9 mouse cellular contexts compared by ENCODE assay signal in genomic region chr12:80379393-80379792, GRCm38 (mm10). TPM values are rescaled to one million over a fixed set of nuclear protein-coding genes. Genes with fewer than 3 reads are reported as not detected.
DNase-seq lines count a peak whose midpoint lies in the region; ATAC-seq and TF ChIP-seq lines count a peak whose summit lies in the region.
"Had no signal": no experiment of that assay in that cellular context is flagged by ENCODE, and none has a peak within 500 bp of the region (broad histone marks: within the 10 kb centered on the region; RNA-seq: fewer than 3 reads in every experiment).

No protein-coding gene starts in this region.

- no peak for ATAC-seq in hindbrain, embryonic 12.5 days (ENCODE audit: low FRiP score)
- ATAC-seq in hindbrain, embryonic 11.5 days (ENCODE audit: low FRiP score) = no peak
- no peak for ATAC-seq in embryonic facial prominence, embryonic 14.5 days (ENCODE audit: low read depth)
- no peak for ATAC-seq in inflammation-experienced regulatory T-cells, adult 6 months

- WGBS in hindbrain, embryonic 12.5 days = 71% methylated on average over 4 of the region's 4 CpGs
- WGBS in hindbrain, embryonic 11.5 days = 80% methylated on average over 4 of the region's 4 CpGs
- 71% methylated on average over 4 of the region's 4 CpGs for WGBS in embryonic facial prominence, embryonic 14.5 days

- peak overlapping the region; percentile 67 for H3K27ac ChIP-seq in hindbrain, embryonic 12.5 days
- H3K27ac ChIP-seq in hindbrain, embryonic 11.5 days (ENCODE audit: low read depth, low read length) = no peak overlapping the region
- H3K27ac ChIP-seq in embryonic facial prominence, embryonic 14.5 days (replicated peaks; ENCODE audit: low read depth, low read length) = peak overlapping the region; percentile 68

- H3K4me3 ChIP-seq in hindbrain, embryonic 12.5 days = no peak overlapping the region
- no peak overlapping the region for H3K4me3 ChIP-seq in hindbrain, embryonic 11.5 days (ENCODE audit: low read depth, low read length)
- no peak overlapping the region for H3K4me3 ChIP-seq in embryonic facial prominence, embryonic 14.5 days (ENCODE audit: low read depth, low read length)

- peaks cover 18% of the 10 kb centered on the region for H3K36me3 ChIP-seq in hindbrain, embryonic 12.5 days
- no peaks in the 10 kb centered on the region for H3K36me3 ChIP-seq in hindbrain, embryonic 11.5 days (ENCODE audit: control insufficient read depth, insufficient read depth, low read length)
- H3K36me3 ChIP-seq in embryonic facial prominence, embryonic 14.5 days (ENCODE audit: control insufficient read depth, insufficient read depth, low read length) = peaks cover 60% of the 10 kb centered on the region

- H3K9ac ChIP-seq in hindbrain, embryonic 12.5 days = no peak overlapping the region
- no peak overlapping the region for H3K9ac ChIP-seq in hindbrain, embryonic 11.5 days (ENCODE audit: low read depth, low read length)
- no peak overlapping the region for H3K9ac ChIP-seq in embryonic facial prominence, embryonic 14.5 days (ENCODE audit: low read depth, low read length)

- no peaks in the 10 kb centered on the region for H3K9me3 ChIP-seq in hindbrain, embryonic 12.5 days (replicated peaks)
- no peaks in the 10 kb centered on the region for H3K9me3 ChIP-seq in hindbrain, embryonic 11.5 days (ENCODE audit: control insufficient read depth, low read length)
- no peaks in the 10 kb centered on the region for H3K9me3 ChIP-seq in embryonic facial prominence, embryonic 14.5 days (ENCODE audit: control insufficient read depth, low read length)

- no peak overlapping the region for H3K4me2 ChIP-seq in hindbrain, embryonic 12.5 days (replicated peaks)
- H3K4me2 ChIP-seq in hindbrain, embryonic 11.5 days (replicated peaks; ENCODE audit: low read depth, low read length) = no peak overlapping the region
- H3K4me2 ChIP-seq in embryonic facial prominence, embryonic 14.5 days (ENCODE audit: low read depth, low read length) = no peak overlapping the region

- no peak for TF ChIP-seq POLR2A in brain, embryonic 14.5 days (IDR thresholded peaks at IDR 0.05; ENCODE audit: borderline replicate concordance, extremely low read depth, insufficient read depth, insufficient read length, poor library complexity, severe bottlenecking)

- no peak for DNase-seq in hindbrain, embryonic 11.5 days (ENCODE audit: low spot score)
- DNase-seq in brain, embryonic 14.5 days (ENCODE audit: low read depth) = peak; percentile 47
- DNase-seq in embryonic facial prominence, embryonic 14.5 days (ENCODE audit: low spot score) = no peak
- peak; percentile 26 to 27 for DNase-seq in heart, postnatal 36 days
- no peak for DNase-seq in urinary bladder, postnatal 14 days (ENCODE audit: low spot score)
- no peak for DNase-seq in left cerebral cortex, adult 8-10 months (ENCODE audit: low spot score in 2 of 2)
- DNase-seq: right cerebral cortex, postnatal 4 days had no signal

- TF ChIP-seq CTCF in brain, embryonic 14.5 days (IDR thresholded peaks at IDR 0.05; ENCODE audit: borderline replicate concordance, extremely low read depth, insufficient read depth, insufficient read length) = no peak

- peaks cover 12% of the 10 kb centered on the region for H3K4me1 ChIP-seq in hindbrain, embryonic 12.5 days
- no peaks in the 10 kb centered on the region for H3K4me1 ChIP-seq in hindbrain, embryonic 11.5 days (replicated peaks; ENCODE audit: control insufficient read depth, insufficient read depth, low read length)
- no peaks in the 10 kb centered on the region for H3K4me1 ChIP-seq in embryonic facial prominence, embryonic 14.5 days (ENCODE audit: control insufficient read depth, insufficient read depth, low read length)

- intact Hi-C loops in heart, postnatal 36 days (cut with DNase I) = no loop called here

- no peaks in the 10 kb centered on the region for H3K27me3 ChIP-seq in hindbrain, embryonic 12.5 days
- no peaks in the 10 kb centered on the region for H3K27me3 ChIP-seq in hindbrain, embryonic 11.5 days (ENCODE audit: control insufficient read depth, insufficient read depth, low read length)
- no peaks in the 10 kb centered on the region for H3K27me3 ChIP-seq in embryonic facial prominence, embryonic 14.5 days (replicated peaks; ENCODE audit: control insufficient read depth, insufficient read depth, low read length)

RNA-seq across cellular contexts. Expression of gene Dcaf5, which starts 57.0 kb away (rescaled TPM):
- 28.1 and 30.5 TPM in 2 replicates for polyA plus RNA-seq in hindbrain, embryonic 12.5 days (2016; fragmentation: Nextera tagmentation; extraction: Ambion mirVana)
- polyA plus RNA-seq in hindbrain, embryonic 11.5 days (2014; fragmentation: Nextera tagmentation; extraction: Ambion mirVana) = 14.5 and 15.1 TPM in 2 replicates
- 39.6 and 53.7 TPM in 2 replicates for polyA plus RNA-seq in brain, embryonic 14.5 days (2012; rRNA removed)
- 12.3 and 15.1 TPM in 2 replicates for polyA plus RNA-seq in embryonic facial prominence, embryonic 14.5 days (2014; fragmentation: Nextera tagmentation; extraction: Ambion mirVana)
- 10 to 100 TPM; 38.4 TPM for total RNA-seq in heart, postnatal 36 days (2021)
- total RNA-seq in left cerebral cortex, adult 8-10 months (2022) = 10 to 100 TPM; 70.0 to 76.7 (median 73.6) TPM
- 10 to 100 TPM; 15.3 to 18.7 (median 16.5) TPM for polyA plus RNA-seq in inflammation-experienced regulatory T-cells, adult 6 months (2017; shearing (Covaris generic))

Comparison
In these comparisons a context has a peak if more than half of its experiments do, and no peak if none do; other contexts are left out.
1. DNase-seq: peak in brain, embryonic 14.5 days (single experiment) and heart, postnatal 36 days (2 of 2); none in hindbrain, embryonic 11.5 days (single experiment), embryonic facial prominence, embryonic 14.5 days (single experiment), urinary bladder, postnatal 14 days (single experiment) and left cerebral cortex, adult 8-10 months (0 of 2).